Mouse (Mus musculus): ENCODE measurements around the gene Atp8b3. TPM values are rescaled to one million over a fixed set of nuclear protein-coding genes. Genes with fewer than 3 reads are reported as not detected.

The Atp8b3 gene
- polyA plus RNA-seq, 2 experiments, result 0.02 TPM; not detected in 1

- Histone ChIP-seq H3K27me3 (ENCODE audit: control insufficient read depth, insufficient read depth, low read length) (no peaks in the 10 kb centered on the region), H3K27ac (no peak overlapping the region), H3K9me3 (ENCODE audit: control insufficient read depth, low read length) (no peaks in the 10 kb centered on the region), H3K36me3 (replicated peaks; ENCODE audit: control insufficient read depth, insufficient read depth, low read depth) (peaks cover 55% of the 10 kb centered on the region), H3K4me2 (ENCODE audit: low read depth) (no peak overlapping the region), H3K4me1 (replicated peaks; ENCODE audit: control insufficient read depth in 2 of 2, insufficient read depth in 2 of 2, low read length in 1 of 2) (peaks cover 23 to 32% of the 10 kb centered on the region in 2 experiments), H3K9ac (replicated peaks) (no peak overlapping the region), H3K4me3 (ENCODE audit: insufficient read depth in 1 of 2, low read depth in 2 of 2, low read length in 2 of 2) (no peak overlapping the region)
- WGBS (ENCODE audit: insufficient replicate concordance), result 87% methylated on average over 14 of the region's 14 CpGs
- no peak for ATAC-seq (ENCODE audit: insufficient read depth)
- no peak for DNase-seq (ENCODE audit: low read depth in 3 of 3, low spot score in 3 of 3)
- TF ChIP-seq CTCF (IDR thresholded peaks at IDR 0.05; ENCODE audit: low read depth) (no peak), EP300 (IDR thresholded peaks at IDR 0.05; ENCODE audit: low read depth) (no peak)
Observed at GRCm38 (mm10) chr10:80543873-80544272, 4.9 kb upstream of the Atp8b3 start.

- peaks cover 24 to 39% of the 10 kb centered on the region in 2 experiments for H3K4me1 ChIP-seq (replicated peaks; ENCODE audit: control insufficient read depth in 2 of 2, insufficient read depth in 2 of 2, low read length in 1 of 2)
- no peaks in the 10 kb centered on the region for H3K9me3 ChIP-seq (ENCODE audit: control insufficient read depth, low read length)
- ATAC-seq (ENCODE audit: insufficient read depth), result no peak
- TF ChIP-seq CTCF (IDR thresholded peaks at IDR 0.05; ENCODE audit: low read depth), result no peak
- TF ChIP-seq EP300 (IDR thresholded peaks at IDR 0.05; ENCODE audit: low read depth), result no peak
- H3K9ac ChIP-seq (replicated peaks), result no peak overlapping the region
- peaks cover 29% of the 10 kb centered on the region for H3K36me3 ChIP-seq (replicated peaks; ENCODE audit: control insufficient read depth, insufficient read depth, low read depth)
- H3K4me3 ChIP-seq (ENCODE audit: insufficient read depth in 1 of 2, low read depth in 2 of 2, low read length in 2 of 2), result no peak overlapping the region
- H3K4me2 ChIP-seq (ENCODE audit: low read depth), result peak overlapping the region; percentile 69
- WGBS (ENCODE audit: insufficient replicate concordance), result 23% methylated on average over 5 of the region's 5 CpGs
- peak overlapping the region; percentile 34 for H3K27ac ChIP-seq
- H3K27me3 ChIP-seq (ENCODE audit: control insufficient read depth, insufficient read depth, low read length), result no peaks in the 10 kb centered on the region
- no peak for DNase-seq (ENCODE audit: low read depth in 3 of 3, low spot score in 3 of 3)
Observed at GRCm38 (mm10) chr10:80539493-80539892, 569 bp upstream of the Atp8b3 start.

GRCm38 (mm10) chr10:80538180-80538579, 744 bp downstream of the Atp8b3 start:
- H3K9me3 ChIP-seq (ENCODE audit: control insufficient read depth, low read length), result no peaks in the 10 kb centered on the region
- peaks cover 17% of the 10 kb centered on the region for H3K36me3 ChIP-seq (replicated peaks; ENCODE audit: control insufficient read depth, insufficient read depth, low read depth)
- peaks cover 37 to 52% of the 10 kb centered on the region in 2 experiments for H3K4me1 ChIP-seq (replicated peaks; ENCODE audit: control insufficient read depth in 2 of 2, insufficient read depth in 2 of 2, low read length in 1 of 2)
- ATAC-seq (ENCODE audit: insufficient read depth), result no peak
- H3K9ac ChIP-seq (replicated peaks), result no peak overlapping the region
- peak overlapping the region; percentile 69; the same call in 1 of the 2 replicates for H3K4me2 ChIP-seq (ENCODE audit: low read depth)
- DNase-seq (ENCODE audit: low read depth in 3 of 3, low spot score in 3 of 3), result no peak
- H3K4me3 ChIP-seq (ENCODE audit: insufficient read depth in 1 of 2, low read depth in 2 of 2, low read length in 2 of 2), result no peak overlapping the region
- TF ChIP-seq CTCF (IDR thresholded peaks at IDR 0.05; ENCODE audit: low read depth) (no peak), EP300 (IDR thresholded peaks at IDR 0.05; ENCODE audit: low read depth) (no peak)
- 56% methylated on average over 5 of the region's 5 CpGs for WGBS (ENCODE audit: insufficient replicate concordance)
- H3K27ac ChIP-seq, result no peak overlapping the region
- no peaks in the 10 kb centered on the region for H3K27me3 ChIP-seq (ENCODE audit: control insufficient read depth, insufficient read depth, low read length)

- Histone ChIP-seq H3K4me1 (replicated peaks; ENCODE audit: control insufficient read depth in 2 of 2, insufficient read depth in 2 of 2, low read length in 1 of 2) (peaks cover 42 to 57% of the 10 kb centered on the region in 2 experiments), H3K9me3 (ENCODE audit: control insufficient read depth, low read length) (no peaks in the 10 kb centered on the region), H3K27me3 (ENCODE audit: control insufficient read depth, insufficient read depth, low read length) (no peaks in the 10 kb centered on the region), H3K36me3 (replicated peaks; ENCODE audit: control insufficient read depth, insufficient read depth, low read depth) (no peaks in the 10 kb centered on the region), H3K4me2 (ENCODE audit: low read depth) (peak overlapping the region; percentile 70), H3K9ac (replicated peaks) (peak overlapping the region; percentile 23), H3K27ac (peak overlapping the region; percentile 58), H3K4me3 (ENCODE audit: insufficient read depth in 1 of 2, low read depth in 2 of 2, low read length in 2 of 2) (peak overlapping the region; percentile 38 to 54)
- DNase-seq (ENCODE audit: low read depth in 3 of 3, low spot score in 3 of 3) (peak; percentile 56 to 63 (median 56)), ATAC-seq (ENCODE audit: insufficient read depth) (no peak)
- WGBS (ENCODE audit: insufficient replicate concordance), result 10% methylated on average over 13 of the region's 13 CpGs
- no peak for TF ChIP-seq CTCF (IDR thresholded peaks at IDR 0.05; ENCODE audit: low read depth)
- no peak for TF ChIP-seq EP300 (IDR thresholded peaks at IDR 0.05; ENCODE audit: low read depth)
Observed at GRCm38 (mm10) chr10:80535711-80536110, 3.2 kb downstream of the Atp8b3 start.

DNA sequence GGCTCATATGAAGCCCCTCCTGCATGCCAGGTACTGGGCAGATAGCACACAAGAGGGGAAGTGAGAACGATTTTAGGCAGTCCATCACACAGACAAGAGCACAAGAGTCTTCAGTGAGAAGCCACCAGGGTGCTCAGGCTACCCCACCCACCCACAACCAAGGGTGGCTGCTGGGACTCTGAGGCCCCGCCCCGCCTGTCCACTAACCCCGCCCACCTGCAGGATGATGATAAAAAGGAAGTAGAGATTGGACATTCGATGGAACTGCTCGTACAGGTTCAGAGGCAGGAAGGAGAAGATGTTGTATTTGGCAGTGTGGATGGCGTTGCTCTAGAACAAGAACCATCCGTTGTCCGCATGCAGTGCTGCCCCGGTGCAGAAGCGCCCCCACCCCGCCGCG, 3.9 kb downstream of the Atp8b3 start:
- peak; percentile 63 to 73 (median 66) for DNase-seq (ENCODE audit: low read depth in 3 of 3, low spot score in 3 of 3)
- TF ChIP-seq EP300 (IDR thresholded peaks at IDR 0.05; ENCODE audit: low read depth), result no peak
- no peak for TF ChIP-seq CTCF (IDR thresholded peaks at IDR 0.05; ENCODE audit: low read depth)
- Histone ChIP-seq H3K4me3 (ENCODE audit: insufficient read depth in 1 of 2, low read depth in 2 of 2, low read length in 2 of 2) (peak overlapping the region; percentile 38 to 54), H3K9me3 (ENCODE audit: control insufficient read depth, low read length) (no peaks in the 10 kb centered on the region), H3K27ac (peak overlapping the region; percentile 58), H3K9ac (replicated peaks) (peak overlapping the region; percentile 23), H3K27me3 (ENCODE audit: control insufficient read depth, insufficient read depth, low read length) (no peaks in the 10 kb centered on the region), H3K4me2 (ENCODE audit: low read depth) (peak overlapping the region; percentile 70), H3K4me1 (replicated peaks; ENCODE audit: control insufficient read depth in 2 of 2, insufficient read depth in 2 of 2, low read length in 1 of 2) (peaks cover 42 to 54% of the 10 kb centered on the region in 2 experiments), H3K36me3 (replicated peaks; ENCODE audit: control insufficient read depth, insufficient read depth, low read depth) (no peaks in the 10 kb centered on the region)
- WGBS (ENCODE audit: insufficient replicate concordance), result 4% methylated on average over 14 of the region's 14 CpGs
- peak; percentile 37 for ATAC-seq (ENCODE audit: insufficient read depth)

Data from liver, embryonic 14.5 days (tissue).